Mouse (Mus musculus): ENCODE data around the gene Slc24a2.

Gene Slc24a2

GRCm38 (mm10) chr4:87229960-87230551 is at the start of gene Slc24a2:
Slc24a2 (minus strand) TSS chr4:87230477.
- DNase-seq: no peak

- DNase-seq: peak; percentile 6
Observed at GRCm38 (mm10) chr4:87274825-87275224, 44.5 kb upstream of the Slc24a2 start.

GRCm38 (mm10) chr4:87274276-87274675 is 44.0 kb upstream of the Slc24a2 start:
- no peak for DNase-seq

DNA sequence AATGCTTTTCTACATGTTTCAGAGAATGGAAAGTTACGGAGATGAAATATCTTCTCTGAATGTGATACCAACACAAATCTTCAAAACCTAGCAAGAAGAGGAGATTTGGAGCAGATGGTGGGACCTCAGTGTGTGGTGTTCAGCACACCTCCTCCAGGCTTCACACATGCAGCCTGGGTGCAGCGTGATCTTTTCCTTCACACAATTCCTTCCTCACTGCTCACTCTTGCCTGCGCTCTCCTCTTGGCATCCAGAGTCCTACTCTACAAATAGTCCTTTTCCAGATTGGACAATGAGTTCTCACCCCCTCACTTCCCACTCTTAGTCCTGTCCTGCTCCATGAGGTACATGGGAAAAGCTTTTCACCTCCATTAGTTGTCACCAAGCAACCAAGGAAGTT is 43.2 kb upstream of the Slc24a2 start:
- no peak for DNase-seq

DNA sequence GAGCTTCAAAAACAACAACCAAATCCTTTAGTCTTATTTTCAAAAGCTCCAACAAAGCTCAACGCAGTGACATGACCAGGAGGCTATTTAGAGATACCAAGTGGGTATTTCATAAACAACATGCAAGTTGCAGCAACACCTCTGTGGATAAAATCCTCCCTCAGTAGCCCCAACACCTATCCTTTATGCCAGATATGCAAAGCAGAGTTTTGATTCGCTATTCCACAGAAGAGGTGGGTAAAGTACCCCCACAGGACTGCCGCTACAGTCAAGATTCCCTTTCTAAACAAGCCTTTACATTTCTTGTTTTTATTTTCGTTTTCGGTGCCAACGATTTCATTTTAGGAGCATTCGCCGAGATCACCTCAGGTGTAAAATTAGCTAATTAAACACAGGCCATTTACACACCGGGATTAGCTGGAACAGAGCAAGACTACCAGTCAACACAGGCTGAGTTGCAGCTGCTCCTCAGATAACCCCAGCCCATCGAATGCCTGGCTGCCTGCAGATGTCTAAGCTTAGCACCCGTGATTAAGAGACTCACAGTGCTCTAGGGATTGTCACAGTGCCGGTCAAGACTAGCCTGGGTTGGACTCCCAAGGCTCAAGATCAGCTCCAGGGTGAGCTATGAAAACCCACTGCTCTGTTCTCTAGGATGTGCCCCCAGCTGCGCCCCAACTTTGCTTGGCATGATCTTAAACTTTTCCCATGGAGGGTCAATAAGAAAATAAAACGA is 885 bp downstream of the Slc24a2 start:
- DNase-seq: no peak

GRCm38 (mm10) chr4:87221586-87221985 is 8.7 kb downstream of the Slc24a2 start:
- peak; percentile 6 for DNase-seq

GRCm38 (mm10) chr4:87218196-87218595 is 12.1 kb downstream of the Slc24a2 start:
- DNase-seq: no peak

- DNase-seq: no peak
Observed at GRCm38 (mm10) chr4:87211344-87211978, 18.8 kb downstream of the Slc24a2 start.

- DNase-seq: no peak
Observed at GRCm38 (mm10) chr4:87210533-87210932, 19.7 kb downstream of the Slc24a2 start.

DNA sequence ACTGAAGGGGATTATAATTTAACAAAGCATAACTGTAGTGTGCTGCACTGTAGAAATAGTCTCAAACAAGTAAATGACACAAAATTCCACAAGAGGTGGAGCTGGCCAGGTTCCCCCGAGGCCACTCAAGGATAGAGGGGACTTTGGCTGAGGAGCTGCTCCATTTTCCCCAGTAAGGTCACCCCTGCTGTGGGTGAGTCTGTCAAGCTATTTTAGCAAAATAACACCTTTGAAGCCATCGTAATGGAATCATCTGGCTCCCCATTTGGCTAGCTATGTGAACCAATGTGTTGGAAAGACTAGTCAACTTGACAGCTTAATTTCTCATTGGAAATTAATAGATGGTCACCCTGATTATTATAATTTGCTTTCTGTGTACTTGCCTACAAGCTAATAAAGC is 28.2 kb downstream of the Slc24a2 start:
- no peak for DNase-seq

GRCm38 (mm10) chr4:87201229-87201628 is 29.0 kb downstream of the Slc24a2 start:
- no peak for DNase-seq

DNA sequence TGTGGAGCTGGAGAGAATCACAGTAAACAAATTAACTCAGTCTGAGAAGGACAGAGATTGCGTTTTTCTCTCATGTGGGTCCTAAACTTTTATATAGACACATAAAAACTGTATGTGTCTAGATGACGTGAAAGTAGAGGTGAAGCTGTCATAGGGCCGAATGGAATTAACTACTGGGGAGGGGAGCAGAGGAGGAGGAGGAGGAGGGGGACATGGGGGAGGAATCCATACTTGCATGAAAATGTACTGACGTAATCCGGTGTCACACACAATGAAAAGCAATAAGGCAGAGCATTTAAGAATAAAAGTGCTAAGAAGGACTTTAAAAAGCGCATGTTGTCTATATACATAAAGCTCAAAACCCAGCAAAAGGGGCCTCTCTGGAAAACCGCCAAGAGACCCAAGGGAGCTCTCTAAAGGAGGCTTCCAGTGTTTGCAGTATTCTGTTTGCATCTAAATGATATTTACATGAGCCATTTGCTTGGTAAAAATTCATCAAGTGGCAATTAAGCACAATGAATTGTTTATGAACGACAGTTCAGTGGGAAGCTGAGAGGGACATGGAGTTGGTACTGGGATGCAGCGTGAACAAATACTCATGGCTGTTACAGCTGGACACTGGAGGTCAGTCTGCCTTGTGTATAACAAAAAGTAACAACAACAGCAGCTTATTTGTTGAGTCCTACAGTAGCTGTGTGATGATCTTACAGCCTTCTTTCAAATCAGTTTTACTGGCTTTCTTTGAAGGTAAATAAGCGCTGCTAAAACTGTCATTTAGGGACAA is 45.9 kb downstream of the Slc24a2 start:
- DNase-seq: no peak

DNA sequence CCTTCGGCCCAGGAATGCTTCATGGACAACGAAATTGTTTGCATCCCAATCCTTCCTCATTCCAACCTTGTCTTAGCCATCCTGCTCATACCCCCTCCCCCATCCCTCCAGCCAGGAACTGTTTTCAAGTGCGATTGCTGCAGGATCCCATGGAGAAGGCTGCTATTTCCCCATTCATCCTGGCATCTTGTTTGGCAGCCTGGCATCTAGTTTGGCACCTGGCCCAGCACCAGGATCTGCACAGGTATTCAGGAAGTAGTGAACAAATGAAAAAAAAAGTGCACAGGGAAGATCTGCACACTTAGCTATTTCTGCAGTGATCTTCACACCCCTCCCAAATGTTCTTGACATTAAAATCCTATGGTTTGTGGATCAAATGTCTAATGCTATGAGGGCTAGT is 53.2 kb downstream of the Slc24a2 start:
- no peak for DNase-seq

GRCm38 (mm10) chr4:87163945-87164344 is 66.3 kb downstream of the Slc24a2 start:
- DNase-seq: no peak

- DNase-seq: no peak
Observed at GRCm38 (mm10) chr4:87158053-87158452, 72.2 kb downstream of the Slc24a2 start.

- no peak for DNase-seq
Observed at GRCm38 (mm10) chr4:87151990-87152389, 78.3 kb downstream of the Slc24a2 start.

DNA sequence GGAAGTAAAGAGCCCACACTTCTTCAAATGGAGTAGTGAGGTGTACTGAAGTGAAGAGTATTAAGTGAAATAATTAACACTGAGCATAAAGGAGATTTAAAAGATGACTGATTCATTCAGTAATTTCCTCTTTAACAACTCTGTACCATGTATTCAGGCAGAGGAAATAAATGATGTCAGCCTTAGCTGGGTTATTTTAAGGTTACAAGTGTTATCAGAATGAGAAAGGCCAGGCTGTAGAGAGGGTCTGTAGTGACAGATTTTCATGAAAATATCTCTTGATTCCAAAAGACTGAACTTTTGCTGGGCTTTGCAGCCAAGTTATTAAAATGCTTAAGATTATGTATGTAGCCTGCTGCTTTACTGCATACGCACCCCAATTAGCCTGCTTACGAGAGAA is 80.7 kb downstream of the Slc24a2 start:
- no peak for DNase-seq

GRCm38 (mm10) chr4:87141590-87142365 is 88.5 kb downstream of the Slc24a2 start:
- DNase-seq: no peak

DNA sequence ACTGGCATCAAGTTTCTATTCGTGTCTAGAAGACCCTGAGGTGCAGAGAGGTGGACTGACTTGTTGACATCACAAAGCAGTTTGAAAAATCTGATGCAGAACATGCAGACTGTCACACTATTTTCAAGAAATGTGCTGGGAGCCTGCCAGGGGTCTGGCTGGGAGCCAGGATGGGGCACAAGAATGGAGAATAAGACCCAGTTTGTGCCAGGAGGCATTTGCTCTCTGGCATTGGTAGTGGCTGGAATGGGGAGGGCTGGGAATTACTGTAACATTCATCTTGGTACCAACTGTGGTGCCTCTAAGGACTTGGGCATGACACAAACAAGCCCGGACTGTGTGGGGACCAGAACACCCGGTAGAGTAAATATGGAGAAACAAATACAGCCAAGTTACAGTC is 89.4 kb downstream of the Slc24a2 start:
- no peak for DNase-seq

GRCm38 (mm10) chr4:87132525-87132924 is 97.8 kb downstream of the Slc24a2 start:
- no peak for DNase-seq

GRCm38 (mm10) chr4:87126756-87127155 is 103.5 kb downstream of the Slc24a2 start:
- no peak for DNase-seq

DNA sequence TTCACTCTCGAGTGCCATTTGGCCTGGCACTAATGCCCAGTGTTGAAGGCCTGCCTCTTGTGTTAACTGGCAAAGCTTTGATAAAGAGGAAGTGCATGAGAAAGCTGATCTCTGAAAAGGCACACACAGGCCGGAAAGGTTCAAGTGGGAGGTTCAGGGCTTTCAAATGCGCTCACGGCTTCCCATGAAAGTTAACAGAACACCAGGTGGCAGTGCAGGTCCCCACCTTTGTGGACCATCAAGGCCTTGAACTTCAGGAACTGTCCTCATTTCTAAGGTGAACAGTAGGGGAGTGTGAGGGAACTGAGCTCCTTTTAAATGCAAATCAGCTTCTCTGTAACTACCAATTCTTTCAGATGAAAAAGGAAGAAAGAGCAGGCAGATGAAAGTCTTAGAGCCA is 110.5 kb downstream of the Slc24a2 start:
- DNase-seq: no peak

GRCm38 (mm10) chr4:87115726-87116125 is 114.6 kb downstream of the Slc24a2 start:
- no peak for DNase-seq
